Comparison of ENCODE assay signal across 8 mouse cellular contexts in genomic region chr2:18049279-18049821, GRCm38 (mm10). TPM values are rescaled to one million over a fixed set of nuclear protein-coding genes. Genes with fewer than 3 reads are reported as not detected.
DNase-seq lines count a peak whose midpoint lies in the region; ATAC-seq and TF ChIP-seq lines count a peak whose summit lies in the region.

No protein-coding gene starts in this region.

- peak overlapping the region; percentile 39 for H3K9ac ChIP-seq in lung, postnatal 0 days (replicated peaks; ENCODE audit: low read depth)
- peak overlapping the region; percentile 99 for H3K9ac ChIP-seq in heart, embryonic 14.5 days (ENCODE audit: low read length)
- peak overlapping the region; percentile 44 for H3K9ac ChIP-seq in neural tube, embryonic 14.5 days (replicated peaks; ENCODE audit: low read depth, low read length)

- no peaks in the 10 kb centered on the region for H3K27me3 ChIP-seq in lung, postnatal 0 days (replicated peaks; ENCODE audit: insufficient read depth, low read length)
- no peaks in the 10 kb centered on the region for H3K27me3 ChIP-seq in heart, embryonic 14.5 days (ENCODE audit: control insufficient read depth, insufficient read depth, low read length)
- no peaks in the 10 kb centered on the region for H3K27me3 ChIP-seq in neural tube, embryonic 14.5 days (ENCODE audit: control insufficient read depth, insufficient read depth, low read length)

- peaks cover 19% of the 10 kb centered on the region for H3K4me1 ChIP-seq in lung, postnatal 0 days (ENCODE audit: insufficient read depth, low read depth, low read length)
- peaks cover 9 to 15% of the 10 kb centered on the region in 2 experiments; a peak in 3 of 4 replicates for H3K4me1 ChIP-seq in heart, embryonic 14.5 days (ENCODE audit: control insufficient read depth in 2 of 2, insufficient read depth in 2 of 2, low read length in 2 of 2)
- H3K4me1 ChIP-seq in neural tube, embryonic 14.5 days (ENCODE audit: control insufficient read depth, insufficient read depth, low read length), result peaks cover 13% of the 10 kb centered on the region; the same call in 1 of the 2 replicates

- H3K4me2 ChIP-seq in lung, postnatal 0 days (replicated peaks; ENCODE audit: low read depth, low read length), result peak overlapping the region; percentile 64
- H3K4me2 ChIP-seq in heart, embryonic 14.5 days (ENCODE audit: low read length), result peak overlapping the region; percentile 94
- peak overlapping the region; percentile 81 for H3K4me2 ChIP-seq in neural tube, embryonic 14.5 days (ENCODE audit: low read depth, low read length)

- TF ChIP-seq CTCF in lung, postnatal 0 days (IDR thresholded peaks at IDR 0.05), result no peak

- no peaks in the 10 kb centered on the region for H3K36me3 ChIP-seq in lung, postnatal 0 days (ENCODE audit: insufficient read depth, low read length)
- no peaks in the 10 kb centered on the region for H3K36me3 ChIP-seq in heart, embryonic 14.5 days (ENCODE audit: control insufficient read depth, insufficient read depth, low read length)
- H3K36me3 ChIP-seq in neural tube, embryonic 14.5 days (ENCODE audit: control insufficient read depth, insufficient read depth, low read length), result no peaks in the 10 kb centered on the region

- ATAC-seq in lung, postnatal 0 days, result peak; percentile 25; the same call in 1 of the 2 replicates
- no peak for ATAC-seq in heart, embryonic 14.5 days (ENCODE audit: insufficient number of reproducible peaks, insufficient read depth, low FRiP score, low read depth)
- ATAC-seq in neural tube, embryonic 14.5 days (ENCODE audit: low read depth), result peak; percentile 9; the same call in 1 of the 2 replicates

- H3K27ac ChIP-seq in lung, postnatal 0 days (ENCODE audit: low read length), result peak overlapping the region; percentile 96
- peak overlapping the region; percentile 96 to 99 for H3K27ac ChIP-seq in heart, embryonic 14.5 days (replicated peaks in 1 of 2; ENCODE audit: control insufficient read depth in 1 of 2, insufficient read depth in 1 of 2, low read depth in 2 of 2, low read length in 2 of 2)
- H3K27ac ChIP-seq in neural tube, embryonic 14.5 days (ENCODE audit: low read depth, low read length), result peak overlapping the region; percentile 99

- H3K9me3 ChIP-seq in lung, postnatal 0 days (ENCODE audit: low read length), result no peaks in the 10 kb centered on the region
- no peaks in the 10 kb centered on the region for H3K9me3 ChIP-seq in heart, embryonic 14.5 days (ENCODE audit: control insufficient read depth, low read length)
- H3K9me3 ChIP-seq in neural tube, embryonic 14.5 days (ENCODE audit: control insufficient read depth, low read length), result no peaks in the 10 kb centered on the region

- TF ChIP-seq EP300 in lung, postnatal 0 days (IDR thresholded peaks at IDR 0.05), result no peak

- WGBS in lung, postnatal 0 days, result 16% methylated on average over 11 of the region's 11 CpGs
- WGBS in heart, embryonic 14.5 days, result 5% methylated on average over 11 of the region's 11 CpGs
- WGBS in neural tube, embryonic 14.5 days, result 3% methylated on average over 11 of the region's 11 CpGs

- peak overlapping the region; percentile 81 for H3K4me3 ChIP-seq in lung, postnatal 0 days (ENCODE audit: low read depth, low read length)
- H3K4me3 ChIP-seq in heart, embryonic 14.5 days (ENCODE audit: control insufficient read depth in 1 of 2, insufficient read depth in 1 of 2, low read depth in 1 of 2, low read length in 2 of 2), result peak overlapping the region; percentile 14 to 89
- peak overlapping the region; percentile 82 for H3K4me3 ChIP-seq in neural tube, embryonic 14.5 days (ENCODE audit: low read depth, low read length)

- DNase-seq in lung, postnatal 0 days (ENCODE audit: low spot score), result peak; percentile 59
- DNase-seq in lung, adult 18-20 months, result no peak
- DNase-seq in kidney, postnatal 14 days, result peak; percentile 73
- DNase-seq in ovary, postnatal 36 days (ENCODE audit: low spot score), result no peak
- DNase-seq in thymus, postnatal 0 days (ENCODE audit: low spot score), result no peak
- DNase-seq in cerebellum, postnatal 4 days (ENCODE audit: low spot score in 2 of 2), result no peak

RNA-seq across cellular contexts. Expression of gene Skida1, which starts 0.5 kb away (rescaled TPM):
- 2.5 and 3.0 TPM in 2 replicates for polyA plus RNA-seq in lung, postnatal 0 days (2015; fragmentation: Nextera tagmentation; extraction: Ambion mirVana)
- 4.7 and 6.4 TPM in 2 replicates for polyA plus RNA-seq in heart, embryonic 14.5 days (2014; fragmentation: Nextera tagmentation; extraction: Ambion mirVana)
- 3.9 and 5.3 TPM in 2 replicates for polyA plus RNA-seq in neural tube, embryonic 14.5 days (2014; fragmentation: Nextera tagmentation; extraction: Ambion mirVana)
- polyA plus RNA-seq in thymus, postnatal 0 days (2015; fragmentation: Nextera tagmentation; extraction: Ambion mirVana), result 0.65 and 0.77 TPM in 2 replicates

RNA-seq across cellular contexts. Expression of gene Mllt10, which starts 5.7 kb away (rescaled TPM):
- polyA plus RNA-seq in lung, postnatal 0 days (2015; fragmentation: Nextera tagmentation; extraction: Ambion mirVana), result 35.1 and 38.9 TPM in 2 replicates
- polyA plus RNA-seq in heart, embryonic 14.5 days (2014; fragmentation: Nextera tagmentation; extraction: Ambion mirVana), result 24.4 and 27.1 TPM in 2 replicates
- 34.6 and 36.5 TPM in 2 replicates for polyA plus RNA-seq in neural tube, embryonic 14.5 days (2014; fragmentation: Nextera tagmentation; extraction: Ambion mirVana)
- polyA plus RNA-seq in thymus, postnatal 0 days (2015; fragmentation: Nextera tagmentation; extraction: Ambion mirVana), result 53.2 and 70.2 TPM in 2 replicates

RNA-seq across cellular contexts. Expression of gene A930004D18Rik, which starts 11.8 kb away (rescaled TPM):
- 11.0 and 11.3 TPM in 2 replicates for polyA plus RNA-seq in lung, postnatal 0 days (2015; fragmentation: Nextera tagmentation; extraction: Ambion mirVana)
- 5.8 and 8.9 TPM in 2 replicates for polyA plus RNA-seq in heart, embryonic 14.5 days (2014; fragmentation: Nextera tagmentation; extraction: Ambion mirVana)
- polyA plus RNA-seq in neural tube, embryonic 14.5 days (2014; fragmentation: Nextera tagmentation; extraction: Ambion mirVana), result 8.2 and 8.6 TPM in 2 replicates
- 2.6 and 3.3 TPM in 2 replicates for polyA plus RNA-seq in thymus, postnatal 0 days (2015; fragmentation: Nextera tagmentation; extraction: Ambion mirVana)

RNA-seq across cellular contexts. Expression of gene H2al2a, which starts 52.6 kb away (rescaled TPM):
- not detected in 2 replicates for polyA plus RNA-seq in lung, postnatal 0 days (2015; fragmentation: Nextera tagmentation; extraction: Ambion mirVana)
- not detected in 2 replicates for polyA plus RNA-seq in heart, embryonic 14.5 days (2014; fragmentation: Nextera tagmentation; extraction: Ambion mirVana)
- polyA plus RNA-seq in neural tube, embryonic 14.5 days (2014; fragmentation: Nextera tagmentation; extraction: Ambion mirVana), result not detected in 2 replicates
- not detected in 2 replicates for polyA plus RNA-seq in thymus, postnatal 0 days (2015; fragmentation: Nextera tagmentation; extraction: Ambion mirVana)

Comparison
In these comparisons a context has a peak if more than half of its experiments do, and no peak if none do; other contexts are left out.
1. DNase-seq: peak in lung, postnatal 0 days (single experiment) and kidney, postnatal 14 days (single experiment); none in lung, adult 18-20 months (0 of 2), ovary, postnatal 36 days (single experiment), thymus, postnatal 0 days (single experiment) and cerebellum, postnatal 4 days (0 of 2).
2. H3K9ac ChIP-seq: peak in every context shown above with its lines; median percentile 99 in heart, embryonic 14.5 days; 44 in neural tube, embryonic 14.5 days; 39 in lung, postnatal 0 days.
3. Peak in every context shown above with its lines, with median percentiles within 50 percentile points of each other: H3K27ac ChIP-seq, H3K4me2 ChIP-seq and H3K4me3 ChIP-seq.